Mouse (Mus musculus) hindbrain, embryonic 15.5 days (tissue): ENCODE measurements at regions not wholly inside any gene's neighbourhood (a gene's known extent, or its start where the extent isn't known, plus 50 kb on each side); places are given as distances from the start of the nearest gene placed in this dataset.

Experiments
- ATAC-seq: fragments of 200-750 bp; cut with Nextera tagmentation; 2 replicates; pipeline ENCODE4 v1.8.0; 2017; ENCODE audit warnings: low read depth, moderate number of reproducible peaks, moderate TSS enrichment; ENCODE audit not compliant: low FRiP score
- H3K27ac ChIP-seq: fragments of 300-500 bp; sonication (generic); replicated peaks from 2 replicates; pipeline ENCODE4 v1.5.1; 2015; ENCODE audit warnings: mild to moderate bottlenecking, inconsistent platforms
- H3K27me3 ChIP-seq: fragments of 300-500 bp; sonication (generic); 2 replicates; pipeline ENCODE4 v1.6.1; 2015; ENCODE audit warnings: control low read depth, inconsistent platforms
- H3K36me3 ChIP-seq: fragments of 300-500 bp; sonication (generic); 2 replicates; pipeline ENCODE4 v1.6.1; 2015; ENCODE audit warnings: control low read depth, inconsistent platforms
- H3K4me1 ChIP-seq: fragments of 300-500 bp; sonication (generic); replicated peaks from 2 replicates; pipeline ENCODE4 v1.6.1; 2015; ENCODE audit warnings: control low read depth, inconsistent platforms
- H3K4me2 ChIP-seq: fragments of 300-500 bp; sonication (generic); 2 replicates; pipeline ENCODE4 v1.6.1; 2015; ENCODE audit warnings: moderate library complexity, mild to moderate bottlenecking, inconsistent platforms
- H3K4me3 ChIP-seq: fragments of 300-500 bp; sonication (generic); 2 replicates; pipeline ENCODE4 v1.5.1; 2015; ENCODE audit warnings: mild to moderate bottlenecking, inconsistent platforms
- H3K9ac ChIP-seq: fragments of 300-500 bp; sonication (generic); 2 replicates; pipeline ENCODE4 v1.6.1; 2015; ENCODE audit warnings: inconsistent platforms
- H3K9me3 ChIP-seq: fragments of 300-500 bp; sonication (generic); 2 replicates; pipeline ENCODE4 v1.6.1; 2016; ENCODE audit warnings: control low read depth, inconsistent platforms
- WGBS: fragments of 180-500 bp; shearing (Covaris S2); methylation state at CpG from one replicate; pipeline ENCODE4 v1.1.7; 2015; 5-methylcytosine and 5-hydroxymethylcytosine counted together

DNA sequence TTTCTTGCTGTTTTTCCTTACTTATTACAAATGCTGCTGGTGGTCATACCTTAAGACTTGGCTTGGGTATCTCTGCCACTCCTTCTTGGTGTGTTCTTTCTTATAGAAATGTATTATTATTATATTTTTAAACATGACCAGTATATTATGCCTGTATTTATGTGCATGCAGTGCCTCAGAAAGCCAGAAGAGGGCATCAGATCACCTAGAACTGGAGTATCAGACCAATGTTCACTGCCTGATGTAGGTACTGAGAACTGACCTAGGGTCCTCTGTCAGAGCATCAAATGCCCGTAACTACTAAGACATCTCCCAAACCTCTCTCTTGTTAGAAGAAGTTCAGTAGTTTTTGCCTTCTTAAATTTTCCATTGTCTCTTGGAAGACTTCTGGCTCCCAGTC, 380.7 kb downstream of the Zfp619 start:
- Histone ChIP-seq H3K9me3 (no peaks in the 10 kb centered on the region), H3K4me3 (no peak overlapping the region), H3K4me1 (peaks cover 3% of the 10 kb centered on the region; the same call in 1 of the 2 replicates), H3K27me3 (no peaks in the 10 kb centered on the region), H3K27ac (no peak overlapping the region), H3K9ac (no peak overlapping the region), H3K36me3 (no peaks in the 10 kb centered on the region), H3K4me2 (no peak overlapping the region)
- WGBS = 100% methylated on average over 1 of the region's 1 CpGs
- no peak for ATAC-seq

DNA sequence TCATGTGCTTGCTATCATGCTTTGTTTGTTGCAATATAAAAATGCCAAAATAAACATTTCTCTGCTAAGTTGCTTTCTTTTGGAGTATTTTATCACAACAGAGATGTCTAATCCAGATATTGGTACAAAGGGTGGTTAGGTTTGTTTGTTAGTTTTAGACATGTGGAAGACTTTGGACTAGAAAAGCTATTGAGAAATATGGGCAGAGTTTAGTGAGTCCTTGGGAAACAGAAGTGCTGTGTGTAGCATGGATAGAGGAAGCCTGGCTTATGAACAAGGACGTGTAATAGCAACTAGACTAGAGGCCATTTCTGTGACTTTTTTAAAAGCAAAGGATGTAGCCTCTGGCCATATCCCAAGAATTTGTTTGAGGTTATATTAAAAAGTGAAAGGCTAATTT, 416.4 kb downstream of the Zfp619 start:
- Histone ChIP-seq H3K27ac (no peak overlapping the region), H3K4me3 (no peak overlapping the region), H3K27me3 (no peaks in the 10 kb centered on the region), H3K4me2 (no peak overlapping the region), H3K4me1 (no peaks in the 10 kb centered on the region), H3K9ac (no peak overlapping the region), H3K9me3 (no peaks in the 10 kb centered on the region), H3K36me3 (no peaks in the 10 kb centered on the region)
- no peak for ATAC-seq
- 77% methylated on average over 1 of the region's 1 CpGs for WGBS

DNA sequence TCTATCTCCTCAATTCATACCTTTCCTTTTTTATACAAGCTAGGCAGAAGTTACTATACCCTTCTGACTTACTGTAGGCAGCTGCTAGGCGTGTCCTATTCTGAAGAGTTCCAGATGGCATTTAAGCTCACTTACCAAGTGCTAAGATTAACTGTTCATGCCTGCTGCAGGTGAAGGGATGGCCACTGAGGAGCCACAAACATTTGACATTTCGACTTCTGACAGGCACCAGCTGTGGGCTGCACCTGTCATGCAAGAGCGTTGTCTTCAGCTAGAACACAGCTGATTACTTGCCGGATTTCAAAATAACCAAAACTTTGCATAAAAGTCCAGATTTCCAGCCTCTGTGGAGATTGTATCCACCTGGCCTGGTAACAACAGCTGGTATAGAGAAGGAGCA, 419.7 kb downstream of the Zfp619 start:
- H3K4me2 ChIP-seq = no peak overlapping the region
- WGBS = 86% methylated on average over 4 of the region's 4 CpGs
- H3K9ac ChIP-seq = no peak overlapping the region

DNA sequence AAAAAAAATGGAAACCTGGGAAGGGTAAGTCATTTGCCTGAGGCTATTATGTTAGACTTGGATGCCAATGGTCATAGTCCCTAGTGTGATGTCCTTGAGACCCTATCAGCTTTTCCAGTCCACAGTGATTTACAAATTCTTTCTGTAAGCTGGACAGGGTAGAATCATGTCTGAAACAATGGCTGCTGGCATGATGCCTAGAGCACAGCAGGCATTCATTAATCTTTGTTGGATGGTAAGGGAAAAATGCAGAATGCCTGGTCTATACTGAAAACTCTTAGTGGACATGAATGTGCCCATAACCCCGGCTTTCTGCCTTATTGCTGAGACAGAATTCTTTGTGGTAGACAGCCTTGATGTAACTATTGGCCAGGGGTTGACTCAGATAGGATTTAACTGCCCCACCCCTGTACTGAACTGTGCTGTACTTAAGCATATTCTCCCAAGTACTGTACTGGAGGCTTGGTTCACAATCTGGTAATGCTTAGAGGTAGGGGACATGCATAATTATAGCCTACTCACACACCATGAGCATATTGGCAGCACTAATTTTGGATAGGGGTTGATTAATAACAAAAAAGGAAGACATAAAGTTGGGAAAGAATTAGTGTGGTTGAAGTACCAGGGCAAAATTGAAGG, 424.8 kb downstream of the Zfp619 start:
- Histone ChIP-seq H3K27me3 (no peaks in the 10 kb centered on the region), H3K36me3 (no peaks in the 10 kb centered on the region), H3K4me3 (no peak overlapping the region), H3K27ac (no peak overlapping the region), H3K9ac (no peak overlapping the region), H3K4me2 (no peak overlapping the region), H3K9me3 (no peaks in the 10 kb centered on the region), H3K4me1 (0 out of 2 replicates have a peak, but pooled peaks cover 2% of the 10 kb centered on the region)
- WGBS = 28% methylated on average over 1 of the region's 1 CpGs
- ATAC-seq = peak; percentile 52; the same call in 1 of the 2 replicates

More for the DNA sequence above, 419.7 kb downstream of the Zfp619 start:
- no peak for ATAC-seq
- no peaks in the 10 kb centered on the region for H3K27me3 ChIP-seq
- H3K36me3 ChIP-seq = no peaks in the 10 kb centered on the region
- H3K9me3 ChIP-seq = no peaks in the 10 kb centered on the region
- no peak overlapping the region for H3K27ac ChIP-seq
- H3K4me3 ChIP-seq = no peak overlapping the region
- H3K4me1 ChIP-seq = no peaks in the 10 kb centered on the region

DNA sequence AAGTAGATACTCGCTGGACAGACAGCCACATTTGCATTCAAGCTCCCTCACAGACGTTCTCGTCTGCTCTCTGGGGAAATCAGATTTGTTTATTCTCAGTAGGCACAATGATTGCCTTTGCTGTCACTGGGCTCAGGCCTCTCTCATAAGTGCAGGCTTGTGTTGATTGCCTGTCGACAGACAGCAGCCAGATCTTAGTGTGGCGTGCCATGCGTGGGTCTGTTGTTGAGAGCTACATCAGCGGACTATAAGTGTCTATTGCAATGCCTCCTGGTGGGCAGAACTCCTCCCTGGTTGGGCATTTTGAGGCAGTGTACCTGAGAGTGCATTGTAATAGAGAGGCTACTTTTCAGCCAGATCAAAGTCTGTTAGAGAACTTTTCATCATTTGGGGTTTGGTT, 436.5 kb downstream of the Zfp619 start:
- no peak overlapping the region for H3K4me3 ChIP-seq
- H3K27ac ChIP-seq = no peak overlapping the region
- H3K9me3 ChIP-seq = no peaks in the 10 kb centered on the region
- H3K27me3 ChIP-seq = no peaks in the 10 kb centered on the region
- ATAC-seq = no peak
- no peak overlapping the region for H3K4me2 ChIP-seq
- no peaks in the 10 kb centered on the region for H3K4me1 ChIP-seq
- H3K36me3 ChIP-seq = no peaks in the 10 kb centered on the region
- H3K9ac ChIP-seq = no peak overlapping the region
- 59% methylated on average over 7 of the region's 7 CpGs for WGBS

DNA sequence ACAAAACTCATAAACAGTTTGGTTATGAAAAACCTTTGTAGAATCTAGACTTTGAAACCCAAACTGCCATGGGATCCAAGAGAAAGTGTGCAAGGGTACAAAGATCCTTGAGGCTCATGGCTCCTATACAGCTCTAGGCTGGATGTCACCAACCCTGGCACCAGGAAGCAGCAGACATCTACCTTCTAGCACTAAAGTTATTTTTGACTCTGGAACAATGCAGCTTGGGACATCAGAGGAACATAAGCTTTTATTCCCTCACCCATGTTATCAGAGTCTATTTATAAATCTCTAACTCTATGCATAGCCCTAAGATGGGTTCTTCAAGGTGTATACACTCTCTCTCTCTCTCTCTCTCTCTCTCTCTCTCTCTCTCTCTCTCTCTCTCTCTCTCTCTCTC, 437.4 kb downstream of the Zfp619 start:
- no peaks in the 10 kb centered on the region for H3K4me1 ChIP-seq
- H3K4me3 ChIP-seq = no peak overlapping the region
- no peak for ATAC-seq
- no peaks in the 10 kb centered on the region for H3K9me3 ChIP-seq
- H3K9ac ChIP-seq = no peak overlapping the region
- no peak overlapping the region for H3K4me2 ChIP-seq
- H3K27ac ChIP-seq = no peak overlapping the region
- H3K36me3 ChIP-seq = no peaks in the 10 kb centered on the region
- no peaks in the 10 kb centered on the region for H3K27me3 ChIP-seq

GRCm38 (mm10) chr7:39978121-39978520, 460.6 kb downstream of the Zfp619 start:
- no peak for ATAC-seq
- no peaks in the 10 kb centered on the region for H3K4me1 ChIP-seq
- H3K27ac ChIP-seq = no peak overlapping the region
- no peak overlapping the region for H3K9ac ChIP-seq
- H3K9me3 ChIP-seq = no peaks in the 10 kb centered on the region
- H3K36me3 ChIP-seq = no peaks in the 10 kb centered on the region
- no peak overlapping the region for H3K4me2 ChIP-seq
- WGBS = 82% methylated on average over 2 of the region's 2 CpGs
- no peak overlapping the region for H3K4me3 ChIP-seq
- no peaks in the 10 kb centered on the region for H3K27me3 ChIP-seq

DNA sequence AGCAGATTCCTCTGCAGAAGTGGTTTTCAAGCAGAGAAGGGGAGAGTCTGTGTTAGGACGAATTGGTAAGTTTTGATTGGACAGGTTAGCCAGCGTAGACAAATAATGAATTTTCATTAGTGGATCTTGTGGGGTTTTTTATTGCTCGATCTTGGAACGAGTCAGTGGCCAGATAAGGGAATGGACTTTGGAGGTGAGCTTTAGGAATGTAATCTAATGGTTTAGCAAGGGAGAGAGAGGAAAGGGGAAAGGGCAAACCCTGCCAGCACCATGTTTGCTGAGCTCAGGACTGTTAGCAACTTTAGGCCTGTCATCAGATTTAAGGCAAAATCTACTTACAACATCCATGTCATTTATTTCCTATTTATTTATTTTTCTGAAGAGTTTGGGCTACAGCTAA, 464.1 kb downstream of the Zfp619 start:
- Histone ChIP-seq H3K9ac (no peak overlapping the region), H3K27me3 (no peaks in the 10 kb centered on the region), H3K4me3 (no peak overlapping the region), H3K36me3 (no peaks in the 10 kb centered on the region), H3K9me3 (no peaks in the 10 kb centered on the region), H3K4me2 (no peak overlapping the region), H3K4me1 (no peaks in the 10 kb centered on the region), H3K27ac (no peak overlapping the region)
- WGBS = 79% methylated on average over 4 of the region's 4 CpGs
- ATAC-seq = no peak
